Mouse (Mus musculus): ENCODE measurements at regions not wholly inside any gene's neighbourhood (a gene's known extent, or its start where the extent isn't known, plus 50 kb on each side); places are given as distances from the start of the nearest gene placed in this dataset. TPM values are rescaled to one million over a fixed set of nuclear protein-coding genes. Genes with fewer than 3 reads are reported as not detected.
"Not testable (repeated sequence)": the region's sequence is repeated elsewhere in the genome, so short reads cannot be mapped to it uniquely, and the experiment has no call there.

DNA sequence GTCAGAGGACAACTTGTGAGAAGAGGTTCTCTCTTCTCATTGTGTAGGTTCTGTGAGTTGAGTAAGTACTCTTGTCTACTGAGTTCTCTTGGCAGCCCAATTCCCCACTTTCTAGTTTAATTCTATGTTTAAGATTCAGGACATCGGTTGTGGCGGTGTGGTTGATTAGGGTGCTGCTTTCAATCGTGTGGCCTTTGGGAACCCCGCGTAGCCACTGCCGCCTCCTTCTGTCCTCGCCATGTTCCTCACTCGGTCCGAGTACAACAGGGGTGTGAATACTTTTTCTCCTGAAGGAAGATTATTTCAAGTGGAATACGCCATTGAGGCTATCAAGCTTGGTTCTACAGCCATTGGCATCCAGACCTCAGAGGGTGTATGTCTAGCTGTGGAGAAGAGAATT lies 73.3 kb upstream of the Btbd11 start:
- not testable (repeated sequence) for H3K4me1 ChIP-seq; H3K27ac ChIP-seq (replicated peaks); H3K36me3 ChIP-seq (replicated peaks); DNase-seq (ENCODE audit: low spot score); H3K27me3 ChIP-seq (replicated peaks; ENCODE audit: low read depth, poor library complexity, severe bottlenecking); H3K9me3 ChIP-seq; H3K4me3 ChIP-seq
- 92% methylated on average over 10 of the region's 10 CpGs for WGBS

DNA sequence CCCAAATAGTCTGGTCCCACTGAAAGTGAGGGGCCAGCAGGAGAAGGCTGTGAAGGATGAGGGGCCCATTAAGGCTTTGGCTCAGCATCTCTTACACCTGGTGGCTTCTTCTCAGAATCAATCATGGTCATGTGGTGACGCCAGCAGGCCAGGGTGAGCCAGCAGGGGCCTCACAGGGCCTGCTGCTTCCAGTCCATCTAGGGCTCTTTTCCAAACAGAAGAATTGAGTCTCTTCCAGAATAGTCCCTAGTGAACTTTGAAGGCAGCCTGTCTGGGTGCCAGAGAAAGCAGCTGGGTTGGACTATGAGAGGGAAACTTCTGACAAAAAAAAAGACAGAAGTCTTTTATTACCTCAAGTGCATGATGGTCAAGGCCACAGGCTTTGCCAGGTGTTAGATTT lies 65.6 kb upstream of the Btbd11 start:
- H3K27me3 ChIP-seq (replicated peaks; ENCODE audit: low read depth, poor library complexity, severe bottlenecking), result no peaks in the 10 kb centered on the region

DNA sequence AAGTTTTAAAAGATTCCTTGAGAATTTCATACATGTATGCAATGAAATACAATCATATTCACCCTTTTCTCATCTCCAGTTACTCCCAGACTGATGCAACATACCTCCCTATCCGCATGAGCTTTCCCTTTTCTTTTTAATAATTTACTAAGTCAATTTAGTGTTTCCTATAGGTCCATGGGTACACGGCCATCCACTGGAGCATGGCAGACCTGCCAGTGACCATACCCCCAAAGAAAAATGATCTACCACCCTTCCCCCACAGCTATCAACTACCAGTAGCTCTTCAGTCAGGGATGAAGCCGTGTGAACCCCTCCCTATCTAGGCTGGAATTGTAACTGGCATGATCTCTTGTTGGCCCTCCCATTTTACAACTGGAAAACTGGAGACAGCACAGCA lies 64.3 kb upstream of the Btbd11 start:
- H3K27me3 ChIP-seq (replicated peaks; ENCODE audit: low read depth, poor library complexity, severe bottlenecking), result no peaks in the 10 kb centered on the region
- no peaks in the 10 kb centered on the region for H3K9me3 ChIP-seq
- no peak overlapping the region for H3K27ac ChIP-seq (replicated peaks)
- no peaks in the 10 kb centered on the region for H3K36me3 ChIP-seq (replicated peaks)
- 84% methylated on average over 3 of the region's 3 CpGs for WGBS
- DNase-seq (ENCODE audit: low spot score), result no peak
- H3K4me3 ChIP-seq, result no peak overlapping the region
- H3K4me1 ChIP-seq, result no peaks in the 10 kb centered on the region

More for the DNA sequence above, 65.6 kb upstream of the Btbd11 start:
- no peaks in the 10 kb centered on the region for H3K9me3 ChIP-seq
- H3K27ac ChIP-seq (replicated peaks), result no peak overlapping the region
- no peak for DNase-seq (ENCODE audit: low spot score)
- no peak overlapping the region for H3K4me3 ChIP-seq
- no peaks in the 10 kb centered on the region for H3K4me1 ChIP-seq
- WGBS, result 76% methylated on average over 1 of the region's 1 CpGs
- no peaks in the 10 kb centered on the region for H3K36me3 ChIP-seq (replicated peaks)

DNA sequence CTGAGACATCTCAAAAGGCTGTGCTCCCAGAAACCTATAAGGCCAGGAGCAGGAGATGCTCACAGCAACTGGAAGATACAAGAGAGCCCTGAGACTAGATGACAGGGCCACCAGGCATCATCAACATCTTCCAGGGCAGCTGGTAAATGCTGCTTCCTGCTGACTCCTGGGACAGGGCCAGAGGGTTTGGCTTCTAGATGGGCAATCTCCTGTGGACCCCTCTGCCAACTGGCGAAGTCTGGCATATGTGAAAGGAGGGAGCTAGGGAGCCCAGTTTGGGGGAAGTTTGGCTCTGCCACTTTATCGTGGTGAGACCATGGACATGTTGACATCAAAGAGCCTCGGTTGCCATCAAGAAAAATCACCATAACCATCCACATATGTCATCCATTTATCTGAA lies 57.2 kb upstream of the Btbd11 start:
- Histone ChIP-seq H3K27me3 (replicated peaks; ENCODE audit: low read depth, poor library complexity, severe bottlenecking) (no peaks in the 10 kb centered on the region), H3K4me1 (peaks cover 11% of the 10 kb centered on the region), H3K27ac (replicated peaks) (no peak overlapping the region), H3K36me3 (replicated peaks) (no peaks in the 10 kb centered on the region), H3K4me3 (no peak overlapping the region), H3K9me3 (no peaks in the 10 kb centered on the region)
- 87% methylated on average over 3 of the region's 3 CpGs for WGBS
- DNase-seq (ENCODE audit: low spot score), result no peak

DNA sequence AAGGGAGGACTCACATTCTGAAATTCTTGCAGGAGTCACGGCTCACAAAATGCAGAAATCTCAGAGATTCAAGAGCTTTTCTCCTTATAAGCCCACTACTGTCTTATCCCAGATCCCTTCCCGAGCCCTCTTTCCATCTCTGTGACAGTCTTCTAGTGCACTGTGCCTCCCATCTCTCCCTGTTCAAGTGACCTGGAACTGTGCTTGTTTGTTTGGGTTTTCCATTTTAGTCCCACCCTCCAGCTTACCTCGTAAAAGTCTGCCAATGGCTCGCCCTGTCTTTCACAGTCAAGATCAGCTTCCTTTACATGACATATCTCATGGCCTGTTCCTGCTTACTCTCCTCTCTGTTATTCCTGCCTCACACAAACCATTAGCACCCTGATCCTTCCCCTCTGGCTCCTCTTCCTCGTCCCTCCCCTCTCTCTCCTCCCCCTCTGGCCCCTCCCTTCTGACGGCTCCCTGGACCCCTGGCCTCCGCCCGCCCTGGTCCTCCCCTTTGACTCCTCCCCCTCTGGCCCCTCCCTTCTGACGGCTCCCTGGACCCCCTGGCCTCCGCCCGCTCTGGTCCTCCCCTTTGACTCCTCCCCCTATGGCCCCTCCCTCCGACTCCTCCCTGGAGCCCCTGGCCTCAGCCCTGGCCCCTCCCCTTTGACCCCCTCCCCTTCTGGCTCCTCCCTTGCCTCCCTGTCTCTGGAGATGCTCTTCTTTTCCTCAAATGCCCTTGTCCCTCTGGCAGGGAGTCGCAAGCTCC lies 55.5 kb upstream of the Btbd11 start:
- no peak overlapping the region for H3K27ac ChIP-seq (replicated peaks)
- no peaks in the 10 kb centered on the region for H3K36me3 ChIP-seq (replicated peaks)
- H3K9me3 ChIP-seq, result no peaks in the 10 kb centered on the region
- peak overlapping the region; percentile 40 for H3K4me3 ChIP-seq
- no peaks in the 10 kb centered on the region for H3K27me3 ChIP-seq (replicated peaks; ENCODE audit: low read depth, poor library complexity, severe bottlenecking)
- 8% methylated on average over 13 of the region's 13 CpGs for WGBS
- peaks cover 11% of the 10 kb centered on the region for H3K4me1 ChIP-seq
- DNase-seq (ENCODE audit: low spot score), result peak; percentile 87

Small RNA genes in the stretch of these regions (microRNA-seq; reads per million reads assigned to microRNA genes)
- not detected for gene Gm27392

All from embryonic facial prominence, embryonic 10.5 days (tissue).